Mouse (Mus musculus) activated CD4-positive, CD25-positive, alpha-beta regulatory T cell, adult 4 months (primary cell): ENCODE data around the gene Lrrc66. TPM values are rescaled to one million over a fixed set of nuclear protein-coding genes. Genes with fewer than 3 reads are reported as not detected.

Experiments used
- ATAC-seq: one replicate; pipeline ENCODE4 v1.8.0; 2017
- polyA plus RNA-seq, 2 experiments: library from polyadenylated mRNA; unstranded; fragments of 100-300 nt; shearing (Covaris generic); gene quantifications; one replicate each; pipeline ENCODE4 v1.2.1; 2017

The Lrrc66 gene
- 1 to 10 TPM; 1.5 to 1.7 TPM for polyA plus RNA-seq

- ATAC-seq = no peak
Measured at GRCm38 (mm10) chr5:73632291-73632690, at the start of gene Lrrc66. Gene Lrrc66, minus strand, starts transcription at chr5:73632526.

- ATAC-seq = no peak
Measured at GRCm38 (mm10) chr5:73676626-73677025, 44.3 kb upstream of the Lrrc66 start.

GRCm38 (mm10) chr5:73675604-73676003 is 43.3 kb upstream of the Lrrc66 start:
- no peak for ATAC-seq

DNA sequence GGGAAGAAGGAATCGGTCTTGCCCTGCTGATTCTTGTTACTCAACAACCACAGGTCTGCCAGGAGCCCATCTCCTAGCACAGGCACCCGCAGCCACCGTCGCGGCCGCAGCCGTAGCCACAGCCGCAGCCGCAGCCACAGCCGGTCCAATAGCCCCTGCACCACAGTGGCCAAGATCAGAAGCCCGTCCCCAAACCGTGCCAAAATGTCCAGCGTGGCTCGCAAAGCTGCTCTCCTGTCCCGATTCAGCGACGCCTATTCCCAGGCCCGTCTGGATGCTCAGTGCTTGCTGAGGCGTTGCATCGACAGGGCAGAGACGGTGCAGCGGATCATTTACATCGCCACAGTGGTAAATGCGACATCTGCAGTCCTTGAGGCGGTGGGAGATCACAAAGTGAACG is 37.1 kb upstream of the Lrrc66 start:
- no peak for ATAC-seq

GRCm38 (mm10) chr5:73667877-73668276 is 35.6 kb upstream of the Lrrc66 start:
- ATAC-seq = no peak

GRCm38 (mm10) chr5:73666695-73667094 is 34.4 kb upstream of the Lrrc66 start:
- no peak for ATAC-seq

GRCm38 (mm10) chr5:73651855-73652201 is 19.5 kb upstream of the Lrrc66 start:
- no peak for ATAC-seq

- ATAC-seq = no peak
Measured at GRCm38 (mm10) chr5:73651061-73651854, 18.9 kb upstream of the Lrrc66 start, which contains the start of gene Spata18. Gene Spata18, plus strand, starts transcription at chr5:73651379.

GRCm38 (mm10) chr5:73650365-73650964 is 18.1 kb upstream of the Lrrc66 start:
- no peak for ATAC-seq

GRCm38 (mm10) chr5:73647261-73647900 is 15.1 kb upstream of the Lrrc66 start, which contains the start of gene Sgcb:
Gene Sgcb, minus strand, starts transcription at chr5:73647790.
- peak; percentile 72 for ATAC-seq

DNA sequence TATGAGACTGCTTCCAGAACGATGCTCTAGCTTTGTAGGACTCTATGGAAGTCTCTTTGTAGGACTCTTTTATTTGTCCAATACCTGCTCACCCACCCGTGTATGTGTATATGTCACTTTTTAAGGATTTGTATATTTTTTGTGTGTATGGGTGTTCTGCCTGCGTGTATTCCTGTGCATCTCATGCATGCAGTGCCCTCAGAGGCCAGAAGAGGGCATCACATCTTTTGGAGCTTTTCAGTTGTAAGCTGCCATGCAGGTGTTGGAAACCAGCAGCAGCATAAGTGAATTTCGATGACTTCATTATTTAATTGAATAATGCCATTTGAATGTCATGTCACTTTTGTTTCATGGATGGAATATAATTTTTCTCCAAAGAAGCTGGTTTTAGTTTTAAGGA is 9.8 kb upstream of the Lrrc66 start:
- ATAC-seq = peak; percentile 35

- ATAC-seq = no peak
Measured at GRCm38 (mm10) chr5:73641058-73641457, 8.7 kb upstream of the Lrrc66 start.

GRCm38 (mm10) chr5:73637337-73638107 is 5.2 kb upstream of the Lrrc66 start:
- peak; percentile 70 for ATAC-seq

GRCm38 (mm10) chr5:73633141-73633540 is 815 bp upstream of the Lrrc66 start:
- ATAC-seq = no peak

DNA sequence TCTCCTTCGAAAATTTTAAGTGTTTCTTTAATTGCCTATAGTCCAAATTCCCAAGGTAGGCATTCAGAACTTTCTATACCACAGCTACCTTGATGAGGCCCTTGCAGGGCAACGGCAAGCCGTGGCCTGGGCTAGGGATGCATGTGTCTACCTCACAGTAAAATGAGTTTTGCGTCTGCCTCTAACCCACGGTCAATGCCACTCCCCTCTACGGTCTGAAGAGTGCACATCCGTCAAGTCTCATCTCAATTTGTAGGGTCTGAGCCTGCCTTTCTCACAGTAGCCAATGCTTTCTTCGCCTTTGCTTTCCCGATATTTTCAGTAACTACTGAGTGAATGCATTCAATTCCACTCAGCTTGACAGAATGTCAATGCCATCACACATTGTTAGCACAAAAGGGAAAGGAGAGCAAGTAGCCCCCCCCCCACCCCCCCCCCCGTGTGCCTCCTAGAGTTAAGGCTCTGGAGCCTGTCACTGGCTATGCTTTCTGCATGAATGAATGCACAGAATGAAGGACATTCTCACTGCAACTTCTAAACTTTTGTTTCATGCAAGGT is 1.2 kb downstream of the Lrrc66 start:
- no peak for ATAC-seq

- peak; percentile 73 for ATAC-seq
Measured at GRCm38 (mm10) chr5:73630141-73630540, 2.2 kb downstream of the Lrrc66 start.

DNA sequence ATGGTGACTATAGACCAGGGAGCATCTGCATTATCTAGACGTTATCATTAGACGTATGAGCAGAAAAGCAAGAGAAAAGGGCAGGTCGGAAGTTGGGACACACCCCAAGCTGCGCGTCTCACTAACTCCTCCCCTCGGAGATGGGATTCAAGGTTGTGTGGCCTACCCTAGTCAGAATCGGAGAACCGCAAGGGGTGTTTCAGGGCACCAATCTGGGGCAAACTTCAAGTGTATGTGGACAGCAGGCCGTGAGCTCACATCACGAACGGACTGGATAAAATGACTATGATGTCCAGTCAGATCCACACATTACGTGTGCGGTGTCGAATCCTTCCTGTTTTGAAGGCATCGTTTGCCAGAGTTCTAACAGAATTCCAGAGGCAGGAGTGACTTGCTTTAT is 4.3 kb downstream of the Lrrc66 start:
- ATAC-seq = no peak

DNA sequence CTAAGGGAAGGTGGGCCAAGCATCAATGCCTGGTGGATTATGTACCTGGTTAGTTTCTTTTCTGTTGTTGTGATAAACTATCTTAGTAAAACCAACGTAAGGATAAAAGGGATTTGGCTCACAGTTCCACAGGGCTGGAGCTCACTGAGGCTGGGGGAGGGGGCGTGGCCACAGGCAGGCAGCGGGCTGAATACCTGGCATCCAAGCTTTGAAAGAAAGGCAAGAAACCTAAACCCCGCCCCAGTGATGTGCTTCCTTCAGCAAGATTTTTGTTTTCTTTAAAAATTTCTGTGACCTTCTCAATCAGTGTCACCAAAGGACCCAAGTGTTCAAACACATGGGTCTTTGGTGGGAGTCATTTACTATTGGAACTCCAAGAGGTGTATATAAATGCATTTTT is 4.8 kb downstream of the Lrrc66 start:
- ATAC-seq = no peak

DNA sequence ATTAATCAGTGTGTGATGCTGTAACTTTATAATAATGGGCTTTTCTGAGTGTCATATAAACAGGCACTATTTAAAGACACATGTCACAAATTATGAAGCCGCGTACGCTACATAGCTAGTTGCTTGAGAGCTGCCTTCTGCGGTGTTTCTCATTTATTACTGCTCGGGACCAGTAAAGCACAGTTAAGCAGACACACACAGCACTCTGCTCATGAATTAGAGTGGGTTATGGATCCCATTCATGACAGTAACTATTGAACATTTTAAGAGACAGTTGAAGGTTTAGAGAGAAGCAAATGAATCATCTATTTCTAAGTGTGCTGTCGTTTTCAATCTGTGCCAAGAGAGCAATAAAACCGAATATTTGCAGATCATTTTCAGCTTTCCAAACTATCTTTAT is 5.5 kb downstream of the Lrrc66 start:
- no peak for ATAC-seq

DNA sequence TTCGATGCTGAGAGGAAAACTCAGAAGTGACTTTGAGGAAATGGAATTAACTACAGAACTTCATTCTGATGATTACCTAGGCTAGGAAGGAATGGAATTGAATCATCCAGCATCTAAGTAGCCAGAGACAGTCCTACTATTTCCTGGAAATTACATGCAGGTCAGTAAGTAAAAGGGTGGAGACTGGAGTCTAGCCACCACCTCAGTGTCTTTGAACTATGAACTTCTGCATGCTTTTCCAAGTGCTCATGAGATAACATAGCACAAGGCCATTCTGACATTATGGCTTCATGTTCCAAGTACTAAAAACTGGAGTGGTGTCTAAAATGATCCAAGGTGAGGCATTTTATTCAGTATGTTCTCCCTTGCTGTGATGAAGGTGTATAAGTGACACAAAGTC is 6.8 kb downstream of the Lrrc66 start:
- ATAC-seq = no peak

DNA sequence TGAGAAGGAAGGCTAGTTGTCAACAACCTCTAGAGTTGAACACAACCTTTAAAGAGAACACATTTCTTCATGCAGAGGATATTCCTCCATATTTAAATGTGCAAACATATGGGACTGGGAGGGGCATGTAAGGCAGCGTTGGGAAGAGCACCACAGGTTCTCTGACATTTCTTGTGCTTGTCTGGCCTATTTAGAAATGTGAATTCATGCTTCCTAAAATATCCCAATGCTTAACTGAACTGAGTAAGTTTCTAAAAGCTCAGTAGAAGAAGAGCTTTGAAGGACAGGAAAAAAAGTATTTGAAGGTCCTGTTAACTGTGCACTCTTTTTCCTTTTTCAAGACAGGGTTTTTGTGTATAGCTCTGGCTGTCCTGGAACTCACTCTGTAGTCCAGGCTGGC is 13.4 kb downstream of the Lrrc66 start:
- no peak for ATAC-seq

GRCm38 (mm10) chr5:73615211-73615610 is 17.1 kb downstream of the Lrrc66 start:
- no peak for ATAC-seq

DNA sequence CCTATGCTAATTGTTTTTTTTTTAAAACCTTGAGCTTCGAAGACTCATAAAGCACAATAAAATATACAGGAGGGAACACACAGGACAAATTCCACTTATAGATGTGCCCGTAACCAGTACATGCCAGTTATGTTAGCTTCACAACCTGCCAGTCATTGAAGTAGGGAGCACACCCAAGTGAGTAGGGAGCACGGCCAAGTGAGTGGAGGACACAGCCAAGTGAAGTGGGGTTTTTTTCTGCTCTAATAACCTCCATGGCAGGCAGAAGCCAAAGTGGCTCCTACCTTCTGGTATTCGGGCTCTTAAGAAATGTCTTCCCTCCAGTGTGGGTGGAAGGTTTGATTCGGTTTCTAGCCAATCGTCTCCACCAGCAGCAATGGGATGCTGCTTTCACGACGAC is 19.0 kb downstream of the Lrrc66 start:
- ATAC-seq = no peak
